Mouse (Mus musculus) cortical plate, adult 2 months (tissue): ENCODE measurements around the gene Hist1h3d.

Source experiments
- CTCF ChIP-seq: fragments of 200-500 bp; IDR thresholded peaks from 2 replicates; pipeline ENCODE4 v1.5.1; 2011; ENCODE audit warnings: mild to moderate bottlenecking, control low read depth, low read length; ENCODE audit not compliant: insufficient read depth; ENCODE audit errors: extremely low read depth
- POLR2A ChIP-seq: fragments of 200-500 bp; IDR thresholded peaks from 2 replicates; pipeline ENCODE4 v1.6.1; 2011; ENCODE audit warnings: mild to moderate bottlenecking, low read length, control low read depth; ENCODE audit not compliant: insufficient read depth; ENCODE audit errors: extremely low read depth

DNA sequence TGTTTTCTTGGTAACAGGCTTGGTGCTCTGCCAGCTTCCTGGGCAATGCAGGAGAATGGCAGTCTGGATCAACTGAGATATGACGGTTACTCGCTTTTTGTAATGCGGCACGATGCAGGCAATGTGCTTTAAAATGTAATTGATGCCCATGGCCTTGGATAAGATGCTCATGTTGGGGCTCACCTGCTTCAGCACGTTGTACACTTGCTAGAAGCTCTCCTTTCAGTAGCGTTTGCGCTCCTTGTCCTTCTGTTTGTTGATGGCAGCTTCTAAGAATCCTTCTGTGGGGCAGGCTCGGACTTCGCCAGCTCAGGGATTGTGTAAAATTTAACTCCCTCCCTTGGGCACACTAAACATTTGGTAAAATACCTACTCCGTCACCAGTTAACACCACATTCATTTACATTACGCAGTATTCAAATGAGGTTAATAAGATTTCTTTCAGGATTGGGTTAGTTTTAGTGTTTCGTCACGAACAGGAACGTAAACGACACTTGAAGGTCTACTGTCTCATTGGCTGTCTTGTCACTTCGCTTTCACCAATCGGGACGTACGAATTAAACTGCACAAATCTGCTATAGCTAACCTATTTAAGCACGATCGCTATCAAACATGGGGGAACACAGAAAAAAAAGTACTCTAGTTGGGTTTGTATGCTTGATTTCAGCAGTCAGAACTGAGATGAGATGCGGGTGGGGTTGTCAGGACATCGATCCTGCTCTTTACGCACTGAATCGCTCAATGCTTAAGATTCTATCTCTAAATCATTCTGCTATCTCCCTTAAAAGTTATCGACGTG lies 45.4 kb downstream of the Hist1h3d start, which contains the start of gene Hist1h2be:
- no peak for TF ChIP-seq CTCF
- TF ChIP-seq POLR2A, result peak; percentile 26
